Mouse (Mus musculus) embryonic facial prominence, embryonic 14.5 days (tissue): ENCODE measurements around the gene Ralgapb. TPM values are rescaled to one million over a fixed set of nuclear protein-coding genes. Genes with fewer than 3 reads are reported as not detected.

Experiments
- ATAC-seq: fragments of 200-750 bp; cut with Nextera tagmentation; 2 replicates; pipeline ENCODE4 v1.8.0; 2017; ENCODE audit warnings: low read depth, moderate number of reproducible peaks, moderate TSS enrichment
- DNase-seq: peaks from one replicate; pipeline ENCODE4 v3.0.0-alpha.2; 2015; ENCODE audit warnings: low spot score
- H3K27ac ChIP-seq: fragments of 300-500 bp; sonication (generic); replicated peaks from 2 replicates; pipeline ENCODE4 v1.5.1; 2014; ENCODE audit warnings: low read depth, mild to moderate bottlenecking, low read length, moderate library complexity
- H3K27me3 ChIP-seq: fragments of 300-500 bp; sonication (generic); replicated peaks from 2 replicates; pipeline ENCODE4 v1.6.1; 2014; ENCODE audit warnings: low read length; ENCODE audit not compliant: control insufficient read depth, insufficient read depth
- H3K36me3 ChIP-seq: fragments of 300-500 bp; sonication (generic); 2 replicates; pipeline ENCODE4 v1.6.1; 2014; ENCODE audit warnings: low read length, mixed read lengths; ENCODE audit not compliant: control insufficient read depth, insufficient read depth
- H3K4me1 ChIP-seq: fragments of 300-500 bp; sonication (generic); 2 replicates; pipeline ENCODE4 v1.6.1; 2014; ENCODE audit warnings: antibody characterized with exemption, low read length; ENCODE audit not compliant: control insufficient read depth, insufficient read depth
- H3K4me2 ChIP-seq: fragments of 300-500 bp; sonication (generic); 2 replicates; pipeline ENCODE4 v1.6.1; 2014; ENCODE audit warnings: low read depth, mild to moderate bottlenecking, low read length, moderate library complexity, mixed read lengths
- H3K4me3 ChIP-seq: fragments of 300-500 bp; sonication (generic); 2 replicates; pipeline ENCODE4 v1.5.1; 2014; ENCODE audit warnings: low read depth, mild to moderate bottlenecking, low read length
- H3K9ac ChIP-seq: fragments of 300-500 bp; sonication (generic); 2 replicates; pipeline ENCODE4 v1.6.1; 2014; ENCODE audit warnings: low read depth, mild to moderate bottlenecking, low read length, moderate library complexity, mixed read lengths
- H3K9me3 ChIP-seq: fragments of 300-500 bp; sonication (generic); 2 replicates; pipeline ENCODE4 v1.6.1; 2016; ENCODE audit warnings: low read length; ENCODE audit not compliant: control insufficient read depth
- WGBS: fragments of 180-500 bp; shearing (Covaris S2); extraction: QIAGEN DNeasy Blood & Tissue Kit; methylation state at CpG from one replicate; pipeline ENCODE4 v1.1.7; 2014; 5-methylcytosine and 5-hydroxymethylcytosine counted together
- polyA plus RNA-seq: library from polyadenylated mRNA; unstranded; fragments of >200 nt; fragmentation: Nextera tagmentation; extraction: Ambion mirVana; gene quantifications from 2 replicates; pipeline ENCODE4 v1.2.1, GENCODE M21; 2014

Ralgapb gene
- polyA plus RNA-seq, 1 experiment from 2014 or later: 18.8 TPM

DNA sequence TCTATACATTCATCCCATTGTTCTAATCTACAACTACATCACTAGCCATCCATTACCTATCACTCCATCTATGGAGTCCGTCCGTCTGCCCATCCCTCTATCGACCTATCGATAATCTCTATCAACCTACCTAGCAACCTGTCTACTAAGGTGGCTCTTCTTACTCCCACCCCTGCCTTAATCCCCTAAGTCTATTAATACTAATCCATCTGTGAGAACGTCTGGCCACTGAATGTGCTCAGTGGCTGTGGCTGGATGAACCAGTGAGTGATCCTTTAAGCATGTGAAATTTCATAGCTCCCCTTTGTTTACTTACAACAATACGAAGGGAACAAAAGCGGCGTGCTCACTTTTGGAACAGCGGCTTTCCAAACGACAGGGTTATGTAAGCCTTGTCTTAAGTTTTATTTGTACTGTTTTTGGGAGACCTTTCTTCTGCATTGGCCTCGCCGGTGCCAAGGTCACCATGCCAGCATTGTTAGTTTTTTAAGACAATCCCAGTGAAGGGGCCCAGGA, 104.2 kb downstream of the Ralgapb start:
- Histone ChIP-seq H3K27me3 (no peaks in the 10 kb centered on the region), H3K4me3 (no peak overlapping the region), H3K9me3 (no peaks in the 10 kb centered on the region), H3K4me2 (no peak overlapping the region), H3K36me3 (no peaks in the 10 kb centered on the region), H3K4me1 (no peaks in the 10 kb centered on the region), H3K9ac (no peak overlapping the region), H3K27ac (no peak overlapping the region)
- DNase-seq (peak; percentile 65), ATAC-seq (peak; percentile 81; the same call in 1 of the 2 replicates)
- WGBS: 86% methylated on average over 12 of the region's 12 CpGs

DNA sequence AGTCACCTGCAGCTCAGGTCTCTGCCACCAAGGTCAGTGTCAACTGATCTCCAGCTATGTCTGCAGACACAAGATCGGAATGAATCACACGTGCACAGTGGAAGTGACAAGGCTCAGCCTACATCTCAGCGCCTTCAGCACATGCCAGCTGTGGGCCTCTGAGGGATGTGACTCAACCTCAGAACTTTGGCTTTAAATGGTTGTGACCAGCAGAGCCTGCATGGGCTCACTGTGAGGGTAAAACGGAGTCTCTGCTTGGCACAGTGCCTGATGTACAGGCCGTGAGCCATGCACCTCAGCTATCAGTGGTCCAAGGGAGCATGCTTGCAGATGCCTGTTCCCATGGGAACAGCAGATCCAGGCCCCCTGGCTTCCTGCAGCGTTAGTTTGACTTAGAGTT, 108.9 kb downstream of the Ralgapb start:
- Histone ChIP-seq H3K4me2 (no peak overlapping the region), H3K4me1 (no peaks in the 10 kb centered on the region), H3K4me3 (no peak overlapping the region), H3K9me3 (0 out of 2 replicates have a peak, but pooled peaks cover 3% of the 10 kb centered on the region), H3K27me3 (no peaks in the 10 kb centered on the region), H3K36me3 (no peaks in the 10 kb centered on the region), H3K27ac (no peak overlapping the region), H3K9ac (no peak overlapping the region)
- DNase-seq (no peak), ATAC-seq (no peak)
- 60% methylated on average over 6 of the region's 6 CpGs for WGBS

DNA sequence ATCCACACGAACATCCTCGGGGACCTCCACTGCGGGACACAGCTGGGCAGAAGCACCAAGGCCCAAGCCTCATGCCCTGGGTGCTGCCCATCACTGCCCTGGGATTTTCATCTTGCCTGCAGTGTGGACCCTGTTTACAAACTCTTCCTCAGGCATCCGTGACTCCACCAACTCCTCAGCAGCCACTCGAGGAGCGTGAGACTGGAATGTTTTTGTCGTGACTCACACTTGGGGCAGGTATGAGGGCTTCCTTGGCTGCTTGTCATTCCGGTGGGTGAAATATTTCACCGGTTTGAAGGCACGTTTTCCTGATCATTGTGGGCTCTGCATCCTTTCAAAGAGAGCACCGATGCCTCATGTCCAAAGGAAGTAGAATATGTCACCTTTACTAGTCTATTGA, 109.4 kb downstream of the Ralgapb start:
- H3K9me3 ChIP-seq: 0 out of 2 replicates have a peak, but pooled peaks cover 3% of the 10 kb centered on the region
- no peak overlapping the region for H3K27ac ChIP-seq
- no peak overlapping the region for H3K9ac ChIP-seq
- WGBS: 66% methylated on average over 10 of the region's 11 CpGs
- H3K4me1 ChIP-seq: no peaks in the 10 kb centered on the region
- H3K27me3 ChIP-seq: no peaks in the 10 kb centered on the region
- H3K4me2 ChIP-seq: no peak overlapping the region
- no peak overlapping the region for H3K4me3 ChIP-seq
- H3K36me3 ChIP-seq: no peaks in the 10 kb centered on the region
- DNase-seq: no peak
- no peak for ATAC-seq

DNA sequence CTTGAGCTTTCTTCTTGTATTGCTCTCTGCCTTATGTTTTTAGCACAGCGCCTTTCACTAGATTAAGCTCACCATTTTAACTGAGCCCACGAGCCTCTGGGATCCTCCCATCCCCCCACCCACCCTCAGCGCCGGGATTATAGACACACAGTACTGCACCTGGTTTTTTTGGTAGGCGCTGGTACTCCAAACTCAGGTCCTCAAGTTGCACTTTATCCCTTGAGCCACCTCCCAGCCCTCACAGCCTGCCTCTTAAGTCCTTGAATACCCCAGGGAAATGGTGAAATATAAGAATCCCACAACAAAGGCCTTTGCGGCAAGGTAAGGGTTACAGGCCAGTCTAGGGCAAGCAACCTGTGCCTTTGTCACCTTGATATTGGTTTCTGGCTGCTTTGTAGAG, 110.2 kb downstream of the Ralgapb start:
- Histone ChIP-seq H3K27ac (no peak overlapping the region), H3K36me3 (no peaks in the 10 kb centered on the region), H3K9ac (no peak overlapping the region), H3K4me2 (no peak overlapping the region), H3K9me3 (0 out of 2 replicates have a peak, but pooled peaks cover 3% of the 10 kb centered on the region), H3K4me1 (no peaks in the 10 kb centered on the region), H3K4me3 (no peak overlapping the region), H3K27me3 (no peaks in the 10 kb centered on the region)
- WGBS: 59% methylated on average over 6 of the region's 6 CpGs
- DNase-seq (peak; percentile 65), ATAC-seq (peak; percentile 92; the same call in 1 of the 2 replicates)

DNA sequence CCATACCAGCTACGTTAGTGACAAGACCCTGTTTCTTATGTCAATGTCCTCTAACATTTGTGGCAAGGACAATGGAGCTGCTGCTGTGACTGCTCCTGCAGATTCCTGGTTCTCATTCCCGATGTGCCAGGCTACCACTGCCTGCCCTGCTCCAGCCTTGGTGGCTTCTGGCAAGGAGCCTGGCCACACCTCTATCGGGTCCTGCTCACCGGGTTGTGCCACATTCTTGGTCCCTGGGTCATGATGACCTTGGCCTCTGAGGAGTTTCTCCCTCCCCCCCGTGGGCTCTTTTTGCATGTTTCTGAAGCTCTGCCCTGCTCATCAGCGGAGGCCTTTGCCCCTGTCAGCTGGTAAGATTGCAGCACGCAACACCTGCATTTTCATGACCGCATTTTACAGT, 113.4 kb downstream of the Ralgapb start:
- no peaks in the 10 kb centered on the region for H3K4me1 ChIP-seq
- H3K4me3 ChIP-seq: no peak overlapping the region
- no peak overlapping the region for H3K27ac ChIP-seq
- H3K27me3 ChIP-seq: no peaks in the 10 kb centered on the region
- H3K9ac ChIP-seq: no peak overlapping the region
- ATAC-seq (no peak), DNase-seq (no peak)
- H3K4me2 ChIP-seq: no peak overlapping the region
- 74% methylated on average over 8 of the region's 8 CpGs for WGBS
- no peaks in the 10 kb centered on the region for H3K36me3 ChIP-seq
- H3K9me3 ChIP-seq: 0 out of 2 replicates have a peak, but pooled peaks cover 3% of the 10 kb centered on the region

DNA sequence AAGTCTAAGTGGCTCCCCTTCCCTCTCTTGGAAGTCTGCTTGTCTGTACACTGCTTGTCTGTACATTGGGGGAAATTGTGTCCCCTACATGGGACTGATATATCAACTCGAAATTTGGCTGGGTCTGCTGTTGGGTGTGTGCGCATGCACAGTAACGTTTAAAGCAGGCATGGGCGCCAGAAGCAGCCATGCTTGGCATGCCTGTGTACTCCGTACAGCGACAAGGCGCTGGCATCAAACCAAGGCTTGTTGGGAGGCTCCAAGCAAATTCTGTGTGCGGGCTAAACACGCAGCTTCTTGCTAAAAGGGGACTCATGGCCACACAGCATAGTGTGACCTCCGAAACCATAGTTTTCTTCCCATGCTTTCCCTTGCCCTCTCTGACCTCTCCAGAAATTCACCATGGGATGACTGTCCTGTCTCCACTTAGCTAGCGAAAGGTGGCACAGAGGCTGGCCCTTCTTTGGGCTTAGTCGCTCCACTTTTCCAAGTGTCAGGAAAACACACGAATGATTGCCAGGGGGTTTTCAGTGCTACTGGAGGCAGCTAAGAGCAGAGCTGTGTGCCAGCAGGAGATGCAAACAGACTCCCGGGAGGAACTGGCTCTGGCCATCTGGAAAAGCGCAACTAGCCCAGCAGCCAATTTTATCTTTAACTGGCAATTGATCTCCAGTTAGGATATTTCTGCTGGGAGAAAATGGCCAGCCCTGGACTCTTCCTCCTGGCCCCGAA, 114.6 kb downstream of the Ralgapb start:
- Histone ChIP-seq H3K9me3 (0 out of 2 replicates have a peak, but pooled peaks cover 3% of the 10 kb centered on the region), H3K36me3 (no peaks in the 10 kb centered on the region), H3K4me3 (no peak overlapping the region), H3K27me3 (no peaks in the 10 kb centered on the region), H3K9ac (no peak overlapping the region), H3K4me2 (no peak overlapping the region), H3K27ac (no peak overlapping the region), H3K4me1 (no peaks in the 10 kb centered on the region)
- 74% methylated on average over 16 of the region's 16 CpGs for WGBS
- ATAC-seq: no peak
- DNase-seq: no peak

DNA sequence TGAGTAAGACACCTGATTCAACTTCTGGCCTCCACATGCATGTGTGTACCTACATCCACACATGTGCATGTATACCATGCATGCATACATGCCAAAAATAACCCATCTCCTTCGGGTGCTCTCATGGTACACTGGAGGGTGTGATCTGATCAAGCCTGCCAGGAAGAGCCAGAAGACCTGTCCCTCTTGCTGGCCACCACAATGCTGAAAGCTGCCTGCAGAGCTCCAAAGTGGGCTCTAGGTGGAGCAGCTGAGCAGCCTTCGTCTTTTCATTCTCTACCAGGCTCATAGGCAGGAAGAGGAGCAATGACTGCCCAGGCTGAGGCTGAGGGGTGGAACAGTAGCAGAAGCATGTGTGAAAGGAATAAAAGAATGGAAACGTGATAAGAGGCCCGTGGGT, 124.4 kb downstream of the Ralgapb start:
- Histone ChIP-seq H3K4me1 (no peaks in the 10 kb centered on the region), H3K4me2 (no peak overlapping the region), H3K9ac (no peak overlapping the region), H3K9me3 (no peaks in the 10 kb centered on the region), H3K27me3 (no peaks in the 10 kb centered on the region), H3K4me3 (no peak overlapping the region), H3K36me3 (no peaks in the 10 kb centered on the region), H3K27ac (no peak overlapping the region)
- 8% methylated on average over 4 of the region's 4 CpGs for WGBS
- DNase-seq (peak; percentile 46), ATAC-seq (peak; percentile 60; the same call in 1 of the 2 replicates)

DNA sequence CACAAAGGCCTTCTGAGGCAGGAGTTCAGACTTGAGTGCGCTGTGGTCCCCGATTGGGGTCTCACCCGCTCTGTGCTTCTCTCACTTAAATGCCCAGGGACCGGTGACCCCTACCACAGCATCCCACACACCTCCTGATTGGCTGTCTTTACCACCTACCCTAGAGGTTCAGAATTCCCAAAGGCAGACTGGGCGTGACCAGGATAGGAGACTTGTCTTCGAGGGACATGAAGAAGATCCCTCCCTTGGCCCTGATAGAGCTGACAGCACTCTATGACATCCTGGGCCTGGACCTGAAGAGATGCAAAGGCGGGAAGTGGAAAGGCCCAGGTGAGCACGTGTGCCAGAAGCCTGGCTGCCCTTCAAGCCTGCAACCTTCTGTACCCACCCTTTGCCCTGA, 124.9 kb downstream of the Ralgapb start:
- DNase-seq: no peak
- no peaks in the 10 kb centered on the region for H3K9me3 ChIP-seq
- no peak overlapping the region for H3K27ac ChIP-seq
- no peaks in the 10 kb centered on the region for H3K4me1 ChIP-seq
- no peak overlapping the region for H3K9ac ChIP-seq
- no peak overlapping the region for H3K4me2 ChIP-seq
- WGBS: 76% methylated on average over 8 of the region's 8 CpGs
- H3K27me3 ChIP-seq: no peaks in the 10 kb centered on the region
- H3K4me3 ChIP-seq: no peak overlapping the region
- ATAC-seq: no peak
- H3K36me3 ChIP-seq: no peaks in the 10 kb centered on the region
